Mouse (Mus musculus): Measurements from ENCODE around the gene Slc48a1.

GRCm38 (mm10) chr15:97738923-97739322 lies 39.4 kb upstream of the Slc48a1 start:
- TF ChIP-seq CTCF (IDR thresholded peaks at IDR 0.05; ENCODE audit: borderline replicate concordance, insufficient read depth, low read depth, low read length) (no peak), POLR2A (IDR thresholded peaks at IDR 0.05; ENCODE audit: borderline replicate concordance, insufficient read depth, low read length) (no peak)
